Mouse (Mus musculus) embryonic facial prominence, embryonic 11.5 days (tissue): ENCODE measurements at regions not wholly inside any gene's neighbourhood (a gene's known extent, or its start where the extent isn't known, plus 50 kb on each side); places are given as distances from the start of the nearest gene placed in this dataset.

Experiments used
- ATAC-seq: fragments of 200-750 bp; cut with Nextera tagmentation; replicated peaks from 2 replicates; pipeline ENCODE4 v1.8.0; 2017; ENCODE audit warnings: low read depth; ENCODE audit not compliant: insufficient number of reproducible peaks, low FRiP score, low TSS enrichment
- DNase-seq: peaks from one replicate; pipeline ENCODE4 v3.0.0-alpha.2; 2015; ENCODE audit warnings: low spot score
- H3K27ac ChIP-seq: fragments of 300-500 bp; sonication (generic); replicated peaks from 2 replicates; pipeline ENCODE4 v1.5.1; 2014; ENCODE audit warnings: mild to moderate bottlenecking, low read depth, low read length, control low read depth
- H3K27me3 ChIP-seq: fragments of 300-500 bp; sonication (generic); 2 replicates; pipeline ENCODE4 v1.6.1; 2014; ENCODE audit warnings: mild to moderate bottlenecking, low read length, moderate library complexity, mixed read lengths; ENCODE audit not compliant: control insufficient read depth, insufficient read depth
- H3K36me3 ChIP-seq: fragments of 300-500 bp; sonication (generic); replicated peaks from 2 replicates; pipeline ENCODE4 v1.6.1; 2014; ENCODE audit warnings: low read depth, mild to moderate bottlenecking, low read length, moderate library complexity, mixed read lengths; ENCODE audit not compliant: control insufficient read depth, insufficient read depth
- H3K4me1 ChIP-seq: fragments of 300-500 bp; sonication (generic); 2 replicates; pipeline ENCODE4 v1.6.1; 2014; ENCODE audit warnings: low read length, mixed read lengths; ENCODE audit not compliant: control insufficient read depth, insufficient read depth
- H3K4me2 ChIP-seq: fragments of 300-500 bp; sonication (generic); 2 replicates; pipeline ENCODE4 v1.6.1; 2014; ENCODE audit warnings: low read depth, mild to moderate bottlenecking, control low read depth, low read length, moderate library complexity
- H3K4me3 ChIP-seq: fragments of 300-500 bp; sonication (generic); 2 replicates; pipeline ENCODE4 v1.5.1; 2014; ENCODE audit warnings: low read depth, low read length, control low read depth
- H3K9ac ChIP-seq: fragments of 300-500 bp; sonication (generic); replicated peaks from 2 replicates; pipeline ENCODE4 v1.6.1; 2014; ENCODE audit warnings: mild to moderate bottlenecking, control low read depth, low read length
- H3K9me3 ChIP-seq: fragments of 300-500 bp; sonication (generic); replicated peaks from 2 replicates; pipeline ENCODE4 v1.6.1; 2016; ENCODE audit warnings: mild to moderate bottlenecking, low read length, inconsistent platforms, mixed read lengths; ENCODE audit not compliant: control insufficient read depth
- WGBS: fragments of 180-500 bp; shearing (Covaris S2); extraction: QIAGEN DNeasy Blood & Tissue Kit; methylation state at CpG from one replicate; pipeline ENCODE4 v1.1.7; 2014; 5-methylcytosine and 5-hydroxymethylcytosine counted together

DNA sequence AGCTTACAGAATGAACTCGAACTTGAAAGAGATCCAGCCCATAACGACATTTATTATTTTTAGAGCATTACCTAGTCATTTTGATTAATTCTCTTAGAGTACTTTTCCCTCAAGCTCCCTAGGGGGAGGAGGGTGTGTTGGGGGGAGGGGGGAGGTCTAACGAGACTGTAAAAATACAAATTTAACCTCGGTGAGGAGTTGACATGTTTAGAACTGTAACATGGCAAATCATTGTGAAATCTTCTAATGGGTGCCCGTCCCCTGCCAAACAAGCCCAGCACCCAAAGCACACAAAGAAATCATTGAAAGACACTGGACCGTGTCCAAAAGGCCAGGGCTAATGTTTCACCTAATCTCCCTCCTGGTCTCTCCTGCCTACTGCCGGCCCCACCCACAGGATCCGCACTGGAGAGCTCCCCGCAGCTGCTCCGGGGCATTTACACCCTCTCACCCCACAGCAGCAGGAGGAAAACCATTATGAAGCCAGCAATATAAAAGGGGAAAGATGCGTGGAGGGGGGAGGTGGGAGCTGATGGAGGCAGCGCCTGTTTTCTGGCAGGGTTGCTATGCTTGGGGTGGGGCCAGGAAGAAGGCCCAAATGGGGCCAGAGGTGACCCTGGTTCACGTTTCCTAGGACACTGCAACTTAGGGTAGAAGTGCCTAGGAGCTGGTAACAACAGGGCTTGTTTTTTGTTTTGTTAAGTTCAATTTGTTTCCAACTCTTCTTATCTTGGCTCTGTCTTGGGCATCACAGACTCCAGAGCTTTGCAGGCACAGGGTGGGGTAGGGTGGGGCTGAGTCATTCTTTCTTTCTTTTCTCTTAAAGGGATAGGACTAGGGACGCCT, 223.5 kb upstream of the Klf3 start:
- Histone ChIP-seq H3K9ac (peak overlapping the region; percentile 34; the same call in 1 of the 2 replicates), H3K4me2 (no peak overlapping the region; the same call in 1 of the 2 replicates), H3K36me3 (no peaks in the 10 kb centered on the region), H3K4me3 (0 out of 2 replicates have a peak overlapping the region, but pooled peaks have one; percentile 1), H3K4me1 (peaks cover 8% of the 10 kb centered on the region), H3K9me3 (no peaks in the 10 kb centered on the region), H3K27me3 (no peaks in the 10 kb centered on the region), H3K27ac (peak overlapping the region; percentile 59)
- WGBS, result 10% methylated on average over 14 of the region's 14 CpGs
- DNase-seq, result peak; percentile 47
- peak; percentile 60 for ATAC-seq

DNA sequence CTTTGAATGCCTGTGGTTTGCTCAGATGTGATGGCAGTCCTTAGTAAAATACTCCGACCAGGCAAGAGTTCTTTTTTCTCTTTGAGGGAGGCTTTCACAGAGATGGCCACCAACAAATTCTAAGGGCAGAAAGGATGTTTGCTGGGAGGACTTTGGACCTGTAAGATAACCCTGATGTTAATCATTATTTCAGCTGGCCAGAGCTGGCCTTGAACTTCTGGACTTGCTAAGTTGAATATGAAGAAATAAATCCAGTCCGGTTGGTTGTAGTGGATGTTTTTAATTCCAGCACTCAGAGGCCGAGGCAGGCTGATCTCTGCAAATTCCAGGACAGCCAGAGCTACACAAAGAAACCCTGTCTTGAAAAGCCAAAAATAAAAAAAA, 222.9 kb upstream of the Klf3 start:
- DNase-seq, result no peak
- Histone ChIP-seq H3K4me3 (no peak overlapping the region), H3K4me2 (no peak overlapping the region), H3K4me1 (peaks cover 8% of the 10 kb centered on the region), H3K36me3 (no peaks in the 10 kb centered on the region), H3K27ac (no peak overlapping the region), H3K9ac (no peak overlapping the region), H3K27me3 (no peaks in the 10 kb centered on the region), H3K9me3 (no peaks in the 10 kb centered on the region)
- no peak for ATAC-seq
- 72% methylated on average over 3 of the region's 3 CpGs for WGBS

DNA sequence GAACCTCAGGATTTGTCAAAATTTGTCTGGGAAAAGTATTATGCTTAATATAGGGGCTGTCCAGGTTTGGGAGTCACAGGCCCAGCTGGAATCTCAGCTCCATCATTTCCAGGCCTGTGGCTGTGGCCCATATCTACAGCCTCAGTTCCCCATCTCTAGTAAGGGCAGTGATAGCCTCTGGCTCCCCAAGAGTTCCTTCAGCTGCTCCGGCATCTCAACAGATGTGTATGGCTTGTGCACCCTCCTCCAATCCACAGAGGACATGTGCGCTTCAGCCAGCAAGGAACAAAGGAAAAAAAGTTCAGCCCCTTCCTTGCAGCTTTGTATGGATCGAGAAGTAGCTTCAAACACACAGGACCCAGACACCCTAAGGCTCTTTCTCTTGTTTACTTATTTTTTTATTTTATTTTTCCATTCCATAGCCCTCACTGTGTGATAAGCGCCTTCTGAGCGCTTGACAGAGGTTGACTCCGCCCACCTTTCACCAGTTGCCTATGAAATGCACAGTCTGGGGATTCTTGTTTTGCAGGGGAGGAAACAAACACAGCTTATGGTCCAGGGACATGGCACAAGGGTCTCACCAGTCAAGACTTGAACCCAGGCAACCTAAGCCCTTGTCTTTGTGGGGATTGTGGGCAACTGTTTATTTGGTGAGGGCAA, 222.3 kb upstream of the Klf3 start:
- Histone ChIP-seq H3K4me3 (no peak overlapping the region), H3K27ac (no peak overlapping the region), H3K4me2 (no peak overlapping the region), H3K4me1 (peaks cover 8% of the 10 kb centered on the region), H3K9me3 (no peaks in the 10 kb centered on the region), H3K27me3 (no peaks in the 10 kb centered on the region), H3K9ac (no peak overlapping the region), H3K36me3 (no peaks in the 10 kb centered on the region)
- no peak for DNase-seq
- ATAC-seq, result no peak
- WGBS, result 93% methylated on average over 6 of the region's 6 CpGs

DNA sequence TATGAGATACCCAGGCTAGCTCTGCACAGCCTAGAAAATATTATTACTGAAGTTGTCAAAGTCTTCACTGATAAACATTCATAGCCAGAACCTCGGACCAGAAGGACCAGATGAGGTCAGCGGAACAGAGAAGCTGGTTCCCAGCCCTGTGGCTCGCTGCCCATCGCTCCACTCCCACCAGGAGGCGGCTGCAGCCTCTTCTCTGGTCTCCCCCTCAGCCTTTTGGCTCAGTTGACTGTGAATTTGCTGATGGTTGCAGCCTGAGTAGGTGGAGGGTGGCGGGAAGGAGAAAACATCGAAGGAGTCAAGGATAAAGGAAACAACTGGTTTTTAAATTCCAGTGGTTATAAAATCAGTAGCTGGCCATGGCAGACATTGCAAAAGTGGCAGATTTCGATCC, 221.7 kb upstream of the Klf3 start:
- no peak overlapping the region for H3K4me3 ChIP-seq
- 0 out of 2 replicates have a peak overlapping the region, but pooled peaks have one; percentile 13 for H3K9ac ChIP-seq
- no peak overlapping the region for H3K27ac ChIP-seq
- peaks cover 8% of the 10 kb centered on the region for H3K4me1 ChIP-seq
- DNase-seq, result no peak
- WGBS, result 85% methylated on average over 8 of the region's 8 CpGs
- H3K27me3 ChIP-seq, result no peaks in the 10 kb centered on the region
- H3K36me3 ChIP-seq, result no peaks in the 10 kb centered on the region
- ATAC-seq, result no peak
- H3K9me3 ChIP-seq, result no peaks in the 10 kb centered on the region
- H3K4me2 ChIP-seq, result no peak overlapping the region

DNA sequence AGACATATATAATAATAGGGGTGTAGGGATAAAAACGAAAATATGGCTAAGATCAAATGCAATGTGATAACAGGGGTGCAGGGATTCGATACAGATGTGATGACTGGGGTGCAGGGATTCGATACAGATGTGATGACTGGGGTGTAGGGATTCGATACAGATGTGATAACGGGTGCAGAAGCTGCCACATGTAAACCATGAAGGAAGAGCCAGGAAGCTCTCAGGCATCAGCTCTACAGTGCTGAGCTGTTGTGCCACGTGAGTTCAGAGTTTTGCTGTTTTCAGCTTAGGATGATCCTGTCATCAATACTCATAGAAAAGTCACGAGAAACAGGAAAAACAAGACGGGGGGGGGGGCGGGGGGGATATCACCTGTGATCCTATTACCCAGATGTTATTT, 221.2 kb upstream of the Klf3 start:
- no peak for DNase-seq
- peaks cover 8% of the 10 kb centered on the region for H3K4me1 ChIP-seq
- ATAC-seq, result no peak
- WGBS, result 69% methylated on average over 9 of the region's 9 CpGs
- H3K27me3 ChIP-seq, result no peaks in the 10 kb centered on the region
- H3K4me3 ChIP-seq, result no peak overlapping the region
- H3K27ac ChIP-seq, result no peak overlapping the region
- H3K36me3 ChIP-seq, result no peaks in the 10 kb centered on the region
- H3K4me2 ChIP-seq, result no peak overlapping the region
- no peak overlapping the region for H3K9ac ChIP-seq
- no peaks in the 10 kb centered on the region for H3K9me3 ChIP-seq

DNA sequence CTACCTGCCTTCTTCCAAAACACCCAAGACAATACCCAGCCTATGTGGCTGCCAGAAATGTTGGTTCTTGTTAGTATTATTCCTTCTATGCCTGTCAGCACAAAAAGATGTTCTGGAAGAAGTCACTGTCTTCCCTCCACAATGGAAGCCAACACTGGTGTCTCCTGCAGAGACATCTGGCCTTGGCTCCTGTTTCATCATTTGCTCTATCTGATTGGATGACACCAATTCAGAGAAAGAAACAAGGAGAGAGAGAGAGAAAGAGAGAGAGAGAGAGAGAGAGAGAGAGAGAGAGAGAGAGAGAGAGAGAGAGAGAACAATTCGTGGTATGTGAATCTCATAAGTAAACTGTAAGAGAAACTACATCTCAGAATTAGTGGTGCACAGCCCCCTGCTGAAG, 218.9 kb upstream of the Klf3 start:
- Histone ChIP-seq H3K4me2 (no peak overlapping the region), H3K9me3 (no peaks in the 10 kb centered on the region), H3K9ac (no peak overlapping the region), H3K4me1 (peaks cover 8% of the 10 kb centered on the region), H3K36me3 (no peaks in the 10 kb centered on the region), H3K27me3 (no peaks in the 10 kb centered on the region), H3K4me3 (no peak overlapping the region), H3K27ac (no peak overlapping the region)
- WGBS, result 64% methylated on average over 1 of the region's 1 CpGs
- DNase-seq, result no peak
- ATAC-seq, result no peak

DNA sequence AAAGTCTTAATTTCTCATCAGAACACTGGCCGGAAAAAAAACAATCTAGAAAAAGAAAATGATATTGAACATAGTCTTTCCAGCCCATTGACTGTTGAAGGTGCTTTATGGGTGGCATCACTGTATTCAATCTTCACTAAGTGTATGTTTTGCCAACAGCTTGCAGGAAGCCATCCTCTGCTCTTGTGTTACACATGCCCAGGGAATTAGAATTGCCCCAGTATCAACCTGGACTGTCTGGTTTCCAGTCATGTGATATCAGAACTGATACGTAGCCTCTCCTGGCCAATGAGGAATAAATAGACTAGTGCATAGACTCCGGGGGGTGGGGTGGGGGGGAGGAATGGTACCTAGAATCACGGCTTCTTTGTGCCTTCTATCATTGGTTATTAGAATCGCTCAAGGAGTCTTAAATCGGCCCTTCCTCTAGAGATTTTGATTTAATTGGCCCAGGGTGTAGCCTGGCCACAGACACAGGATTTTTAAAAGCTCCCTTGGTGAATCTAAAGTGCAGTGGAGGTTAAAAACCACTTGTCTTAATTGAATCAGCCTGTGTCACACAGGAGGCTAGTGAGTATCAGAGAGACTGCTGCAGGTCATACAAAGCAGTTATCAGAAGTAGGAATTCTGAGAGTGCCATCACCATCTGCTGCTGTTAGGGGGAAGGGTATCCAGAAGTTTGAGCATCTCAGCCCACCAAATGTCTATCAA, 218.0 kb upstream of the Klf3 start:
- Histone ChIP-seq H3K27ac (no peak overlapping the region), H3K9ac (no peak overlapping the region), H3K36me3 (no peaks in the 10 kb centered on the region), H3K27me3 (no peaks in the 10 kb centered on the region), H3K9me3 (no peaks in the 10 kb centered on the region), H3K4me2 (no peak overlapping the region), H3K4me3 (no peak overlapping the region), H3K4me1 (no peaks in the 10 kb centered on the region; the same call in 1 of the 2 replicates)
- no peak for DNase-seq
- WGBS, result 55% methylated on average over 6 of the region's 6 CpGs
- no peak for ATAC-seq

DNA sequence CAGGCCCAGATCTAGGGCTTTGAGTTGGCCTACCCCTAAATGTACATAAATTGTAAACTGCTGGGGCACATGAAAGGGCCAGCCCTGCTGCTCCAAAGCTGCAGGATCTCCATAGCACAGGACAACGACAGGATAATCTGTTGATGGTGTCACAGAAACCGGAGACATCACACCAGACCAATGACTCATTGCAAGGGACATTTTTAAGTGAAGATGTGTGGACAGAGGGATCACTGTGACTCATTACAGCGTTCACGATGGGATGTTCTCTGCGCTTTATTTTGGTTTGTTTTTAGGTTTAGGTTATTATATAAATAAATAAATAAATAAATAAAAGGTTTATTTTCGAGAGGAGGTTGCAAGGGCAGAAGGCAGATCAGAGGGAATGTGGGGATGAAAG, 216.9 kb upstream of the Klf3 start:
- Histone ChIP-seq H3K4me3 (no peak overlapping the region), H3K4me1 (no peaks in the 10 kb centered on the region), H3K27ac (no peak overlapping the region), H3K4me2 (no peak overlapping the region), H3K9me3 (no peaks in the 10 kb centered on the region), H3K27me3 (no peaks in the 10 kb centered on the region), H3K9ac (no peak overlapping the region), H3K36me3 (no peaks in the 10 kb centered on the region)
- DNase-seq (no peak), ATAC-seq (no peak)
- 87% methylated on average over 6 of the region's 6 CpGs for WGBS
